Mouse (Mus musculus) intestine, embryonic 14.5 days (tissue): Measurements from ENCODE around the gene Stxbp6. TPM values are rescaled to one million over a fixed set of nuclear protein-coding genes. Genes with fewer than 3 reads are reported as not detected.

ENCODE experiments used
- ATAC-seq: fragments of 200-750 bp; cut with Nextera tagmentation; replicated peaks from 2 replicates; pipeline ENCODE4 v1.8.0; 2017; ENCODE audit warnings: low read depth, moderate number of reproducible peaks, moderate TSS enrichment, moderate library complexity; ENCODE audit not compliant: low FRiP score, low TSS enrichment
- DNase-seq: peaks from one replicate; pipeline ENCODE4 v3.0.0-alpha.2; 2018; ENCODE audit warnings: low spot score
- H3K27ac ChIP-seq: fragments of 300-500 bp; sonication (generic); 2 replicates; pipeline ENCODE4 v1.5.1; 2014; ENCODE audit warnings: low read depth, mild to moderate bottlenecking, control low read depth
- H3K27me3 ChIP-seq: fragments of 300-500 bp; sonication (generic); replicated peaks from 2 replicates; pipeline ENCODE4 v1.6.1; 2014; ENCODE audit warnings: low read length, control low read depth; ENCODE audit not compliant: control insufficient read depth, insufficient read depth
- H3K36me3 ChIP-seq: fragments of 300-500 bp; sonication (generic); 2 replicates; pipeline ENCODE4 v1.6.1; 2014; ENCODE audit warnings: low read length, control low read depth; ENCODE audit not compliant: control insufficient read depth, insufficient read depth
- H3K4me1 ChIP-seq: fragments of 300-500 bp; sonication (generic); replicated peaks from 2 replicates; pipeline ENCODE4 v1.6.1; 2014; ENCODE audit warnings: low read length, control low read depth, mixed read lengths; ENCODE audit not compliant: control insufficient read depth, insufficient read depth
- H3K4me2 ChIP-seq: fragments of 300-500 bp; sonication (generic); 2 replicates; pipeline ENCODE4 v1.6.1; 2014; ENCODE audit warnings: low read length
- H3K4me3 ChIP-seq: fragments of 300-500 bp; sonication (generic); 2 replicates; pipeline ENCODE4 v1.5.1; 2014; ENCODE audit warnings: low read depth, low read length, control low read depth, mixed read lengths
- H3K9ac ChIP-seq: fragments of 300-500 bp; sonication (generic); 2 replicates; pipeline ENCODE4 v1.6.1; 2014; ENCODE audit warnings: mild to moderate bottlenecking, low read length
- H3K9me3 ChIP-seq: fragments of 300-500 bp; sonication (generic); 2 replicates; pipeline ENCODE4 v1.6.1; 2016; ENCODE audit warnings: low read length, control low read depth; ENCODE audit not compliant: control insufficient read depth
- WGBS: fragments of 180-500 bp; shearing (Covaris S2); extraction: QIAGEN DNeasy Blood & Tissue Kit; methylation state at CpG from one replicate; pipeline ENCODE4 v1.1.7; 2014; 5-methylcytosine and 5-hydroxymethylcytosine counted together
- polyA plus RNA-seq: library from polyadenylated mRNA; unstranded; fragments of >200 nt; fragmentation: Nextera tagmentation; extraction: Ambion mirVana; gene quantifications from 2 replicates; pipeline ENCODE4 v1.2.1, GENCODE M21; 2014

Gene Stxbp6
- polyA plus RNA-seq, 1 experiment from 2014 or later: 12.9 TPM

- H3K9ac ChIP-seq: no peak overlapping the region
- H3K9me3 ChIP-seq: no peaks in the 10 kb centered on the region
- H3K27me3 ChIP-seq: no peaks in the 10 kb centered on the region
- H3K4me2 ChIP-seq: no peak overlapping the region
- ATAC-seq: no peak
- H3K36me3 ChIP-seq: no peaks in the 10 kb centered on the region
- H3K4me3 ChIP-seq: no peak overlapping the region
- H3K4me1 ChIP-seq: no peaks in the 10 kb centered on the region
- no peak for DNase-seq
- WGBS: 73% methylated on average over 12 of the region's 12 CpGs
- no peak overlapping the region for H3K27ac ChIP-seq
Observed at GRCm38 (mm10) chr12:45019059-45019822, 55.3 kb downstream of the Stxbp6 start.

- whole genome bisulfite sequencing: 41% methylated on average over 5 of the region's 5 CpGs
- H3K4me1 ChIP-seq: peaks cover 13% of the 10 kb centered on the region
- no peak overlapping the region for H3K4me2 ChIP-seq
- no peaks in the 10 kb centered on the region for H3K9me3 ChIP-seq
- H3K27me3 ChIP-seq: no peaks in the 10 kb centered on the region
- ATAC-seq (0 out of 2 replicates have a peak, but pooled peaks have one; percentile 36), DNase-seq (no peak)
- peak overlapping the region; percentile 63 for H3K27ac ChIP-seq
- H3K4me3 ChIP-seq: no peak overlapping the region
- no peak overlapping the region for H3K9ac ChIP-seq
- H3K36me3 ChIP-seq: no peaks in the 10 kb centered on the region
Observed at GRCm38 (mm10) chr12:45013246-45013756, 61.2 kb downstream of the Stxbp6 start.

- no peaks in the 10 kb centered on the region for H3K9me3 ChIP-seq
- ATAC-seq (no peak), DNase-seq (no peak)
- H3K9ac ChIP-seq: no peak overlapping the region
- H3K27me3 ChIP-seq: no peaks in the 10 kb centered on the region
- 85% methylated on average over 11 of the region's 11 CpGs for WGBS
- H3K27ac ChIP-seq: no peak overlapping the region
- no peak overlapping the region for H3K4me3 ChIP-seq
- H3K36me3 ChIP-seq: no peaks in the 10 kb centered on the region
- peaks cover 13% of the 10 kb centered on the region for H3K4me1 ChIP-seq
- H3K4me2 ChIP-seq: no peak overlapping the region
Observed at GRCm38 (mm10) chr12:45011436-45012089, 62.9 kb downstream of the Stxbp6 start.

- ATAC-seq (no peak), DNase-seq (no peak)
- H3K9ac ChIP-seq: no peak overlapping the region
Observed at GRCm38 (mm10) chr12:45011006-45011405, 63.5 kb downstream of the Stxbp6 start.

GRCm38 (mm10) chr12:45009984-45010611, 64.4 kb downstream of the Stxbp6 start:
- Histone ChIP-seq H3K4me2 (no peak overlapping the region), H3K36me3 (no peaks in the 10 kb centered on the region)
- no peak for ATAC-seq

More at GRCm38 (mm10) chr12:45011006-45011405, 63.5 kb downstream of the Stxbp6 start:
- H3K4me1 ChIP-seq: peaks cover 13% of the 10 kb centered on the region
- no peak overlapping the region for H3K4me3 ChIP-seq
- no peak overlapping the region for H3K27ac ChIP-seq
- no peaks in the 10 kb centered on the region for H3K9me3 ChIP-seq
- no peak overlapping the region for H3K4me2 ChIP-seq
- no peaks in the 10 kb centered on the region for H3K36me3 ChIP-seq
- no peaks in the 10 kb centered on the region for H3K27me3 ChIP-seq

GRCm38 (mm10) chr12:45006569-45006968, 67.9 kb downstream of the Stxbp6 start:
- Histone ChIP-seq H3K9me3 (no peaks in the 10 kb centered on the region), H3K27me3 (no peaks in the 10 kb centered on the region), H3K4me2 (no peak overlapping the region), H3K27ac (no peak overlapping the region), H3K36me3 (no peaks in the 10 kb centered on the region), H3K9ac (no peak overlapping the region), H3K4me1 (no peaks in the 10 kb centered on the region), H3K4me3 (no peak overlapping the region)
- no peak for ATAC-seq
- no peak for DNase-seq
- WGBS: 56% methylated on average over 2 of the region's 2 CpGs

More at GRCm38 (mm10) chr12:45009984-45010611, 64.4 kb downstream of the Stxbp6 start:
- Histone ChIP-seq H3K9ac (no peak overlapping the region), H3K27ac (no peak overlapping the region), H3K9me3 (no peaks in the 10 kb centered on the region), H3K27me3 (no peaks in the 10 kb centered on the region), H3K4me3 (no peak overlapping the region), H3K4me1 (peaks cover 13% of the 10 kb centered on the region)
- 90% methylated on average over 2 of the region's 2 CpGs for WGBS
- no peak for DNase-seq

- ATAC-seq (no peak), DNase-seq (no peak)
- no peak overlapping the region for H3K9ac ChIP-seq
- 86% methylated on average over 4 of the region's 4 CpGs for WGBS
- H3K27me3 ChIP-seq: no peaks in the 10 kb centered on the region
- H3K9me3 ChIP-seq: no peaks in the 10 kb centered on the region
- no peaks in the 10 kb centered on the region for H3K36me3 ChIP-seq
- no peak overlapping the region for H3K4me3 ChIP-seq
- H3K4me2 ChIP-seq: no peak overlapping the region
- H3K27ac ChIP-seq: no peak overlapping the region
- no peaks in the 10 kb centered on the region for H3K4me1 ChIP-seq
Observed at GRCm38 (mm10) chr12:45006049-45006448, 68.5 kb downstream of the Stxbp6 start.

- Histone ChIP-seq H3K36me3 (no peaks in the 10 kb centered on the region), H3K9me3 (no peaks in the 10 kb centered on the region), H3K4me1 (no peaks in the 10 kb centered on the region), H3K27me3 (no peaks in the 10 kb centered on the region), H3K4me2 (no peak overlapping the region), H3K27ac (no peak overlapping the region), H3K4me3 (no peak overlapping the region), H3K9ac (no peak overlapping the region)
- WGBS: 91% methylated on average over 1 of the region's 1 CpGs
- ATAC-seq (no peak), DNase-seq (no peak)
Observed at GRCm38 (mm10) chr12:45001996-45002395, 72.5 kb downstream of the Stxbp6 start.
